20 mouse cellular contexts compared by ENCODE assay signal in genomic region chr8:80551303-80551702, GRCm38 (mm10). TPM values are rescaled to one million over a fixed set of nuclear protein-coding genes. Genes with fewer than 3 reads are reported as not detected.
DNase-seq lines count a peak whose midpoint lies in the region; ATAC-seq and TF ChIP-seq lines count a peak whose summit lies in the region.
"Had no signal": no experiment of that assay in that cellular context is flagged by ENCODE, and none has a peak within 500 bp of the region (broad histone marks: within the 10 kb centered on the region; RNA-seq: fewer than 3 reads in every experiment).

No protein-coding gene starts in this region.

- H3K27me3 ChIP-seq in heart, embryonic 10.5 days (ENCODE audit: insufficient read depth, poor library complexity, severe bottlenecking), result no peaks in the 10 kb centered on the region; the same call in 1 of the 2 replicates
- no peaks in the 10 kb centered on the region for H3K27me3 ChIP-seq in heart, adult 2 months (ENCODE audit: control insufficient read depth, insufficient read depth, low read length)
- H3K27me3 ChIP-seq: hindbrain, embryonic 12.5 days; kidney, embryonic 15.5 days; limb, embryonic 12.5 days; lung, embryonic 15.5 days; megakaryocyte, embryonic 14.5 days had no signal

- intact Hi-C loops in heart, adult 2 months (cut with DNase I), result no loop called here

- H3K9ac ChIP-seq in heart, adult 2 months (ENCODE audit: low read depth, low read length), result no peak overlapping the region
- H3K9ac ChIP-seq: hindbrain, embryonic 12.5 days; kidney, embryonic 15.5 days; limb, embryonic 12.5 days; lung, embryonic 15.5 days had no signal

- no peak for TF ChIP-seq POLR2A in heart, adult 2 months (IDR thresholded peaks at IDR 0.05; ENCODE audit: insufficient read depth, low read depth, low read length)

- no peak overlapping the region for H3K4me3 ChIP-seq in heart, embryonic 10.5 days
- H3K4me3 ChIP-seq in heart, adult 2 months, result no peak overlapping the region
- H3K4me3 ChIP-seq: hindbrain, embryonic 12.5 days; kidney, embryonic 15.5 days; left cerebral cortex, adult 2 months; limb, embryonic 12.5 days; lung, embryonic 15.5 days had no signal

- peak; percentile 88 for DNase-seq in heart, embryonic 10.5 days (ENCODE audit: low spot score)
- no peak for DNase-seq in heart, adult 2 months
- peak; percentile 63 for DNase-seq in c-Kit-negative CD71-positive TER-119-positive erythroid progenitor cells, embryonic 14.5 days (ENCODE audit: low read depth, low spot score)
- DNase-seq in liver, result peak; percentile 81
- no peak for DNase-seq in cerebellum, adult 11 months
- DNase-seq in T-cell, adult 2 months (ENCODE audit: low spot score), result no peak
- DNase-seq in natural killer cell, adult 2 months (ENCODE audit: low spot score in 2 of 2), result no peak
- DNase-seq: adrenal gland, postnatal 25 days; thymus, adult 18-20 months had no signal

- H3K4me1 ChIP-seq in heart, embryonic 10.5 days, result no peaks in the 10 kb centered on the region
- no peaks in the 10 kb centered on the region for H3K4me1 ChIP-seq in heart, adult 2 months (ENCODE audit: control insufficient read depth, insufficient read depth, low read length)
- H3K4me1 ChIP-seq: hindbrain, embryonic 12.5 days; kidney, embryonic 15.5 days; limb, embryonic 12.5 days; lung, embryonic 15.5 days had no signal

- H3K36me3 ChIP-seq in heart, embryonic 10.5 days, result no peaks in the 10 kb centered on the region
- no peaks in the 10 kb centered on the region for H3K36me3 ChIP-seq in heart, adult 2 months (ENCODE audit: control insufficient read depth, insufficient read depth, low read length)
- H3K36me3 ChIP-seq: hindbrain, embryonic 12.5 days; kidney, embryonic 15.5 days; limb, embryonic 12.5 days; lung, embryonic 15.5 days had no signal

- no peaks in the 10 kb centered on the region for H3K9me3 ChIP-seq in heart, embryonic 10.5 days
- H3K9me3 ChIP-seq: hindbrain, embryonic 12.5 days; kidney, embryonic 15.5 days; limb, embryonic 12.5 days; lung, embryonic 15.5 days; megakaryocyte, embryonic 14.5 days had no signal

- 55% methylated on average over 3 of the region's 3 CpGs for WGBS in heart, embryonic 10.5 days
- WGBS in heart, adult 2 months, result 59% methylated on average over 3 of the region's 3 CpGs

- peak; percentile 93 for ATAC-seq in megakaryocyte progenitor cell, adult 5-6 weeks (replicated peaks; ENCODE audit: poor library complexity)
- ATAC-seq: activated CD4-positive, CD25-positive, alpha-beta regulatory T cell, adult 4 months; forebrain, embryonic 16.5 days; midbrain, embryonic 16.5 days had no signal

- 0 out of 2 replicates have a peak overlapping the region, but pooled peaks have one; percentile 3 for H3K27ac ChIP-seq in heart, embryonic 10.5 days
- no peak overlapping the region for H3K27ac ChIP-seq in heart, adult 2 months
- H3K27ac ChIP-seq: hindbrain, embryonic 12.5 days; kidney, embryonic 15.5 days; left cerebral cortex, adult 2 months; limb, embryonic 12.5 days; lung, embryonic 15.5 days had no signal

- no peak for TF ChIP-seq EP300 in heart, adult 2 months (IDR thresholded peaks at IDR 0.05; ENCODE audit: insufficient read depth, low read depth, low read length)

- TF ChIP-seq CTCF in heart, adult 2 months (IDR thresholded peaks at IDR 0.05), result no peak

- no peaks in the 10 kb centered on the region for H3K79me2 ChIP-seq in heart, adult 2 months (replicated peaks; ENCODE audit: control insufficient read depth, insufficient read depth, low read length)

RNA-seq across cellular contexts. Expression of gene Gypa, which starts 57.7 kb away (rescaled TPM):
- polyA plus RNA-seq in heart, embryonic 10.5 days (2016; fragmentation: Nextera tagmentation; extraction: Ambion mirVana), result 34.3 and 45.8 TPM in 2 replicates
- 1 to 10 TPM in 1 of 2 experiments, not detected in 1; 1.8 TPM for total RNA-seq in heart, adult 2 months (2021)
- polyA plus RNA-seq in heart, adult 2 months (2012; rRNA removed), result 0.32 and 2.7 TPM in 2 replicates
- 9.4 and 10.0 TPM in 2 replicates for total RNA-seq in megakaryocyte progenitor cell, adult 5-6 weeks (2015)
- total RNA-seq in megakaryocyte progenitor cell, adult 5-6 weeks (2017), result 8.5 and 9.1 TPM in 2 replicates
- total RNA-seq: granulocyte monocyte progenitor cell, adult 5-6 weeks; left cerebral cortex, adult 2 months had no signal

RNA-seq across cellular contexts. Expression of gene Frem3, which starts 59.6 kb away (rescaled TPM):
- polyA plus RNA-seq in heart, embryonic 10.5 days (2016; fragmentation: Nextera tagmentation; extraction: Ambion mirVana), result 0.05 TPM in 1 of 2 replicates, not detected in the other
- under 1 TPM in 1 of 2 experiments, not detected in 1; 0.07 TPM for total RNA-seq in heart, adult 2 months (2021)
- polyA plus RNA-seq in heart, adult 2 months (2012; rRNA removed), result not detected in 2 replicates
- 0.02 TPM in 1 of 2 replicates, not detected in the other for total RNA-seq in megakaryocyte progenitor cell, adult 5-6 weeks (2015)
- total RNA-seq in megakaryocyte progenitor cell, adult 5-6 weeks (2017), result not detected in 2 replicates
- total RNA-seq: adrenal gland, postnatal 25 days; granulocyte monocyte progenitor cell, adult 5-6 weeks had no signal
- polyA plus RNA-seq: activated CD4-positive, CD25-positive, alpha-beta regulatory T cell, adult 4 months; hindbrain, embryonic 12.5 days; limb, embryonic 12.5 days had no signal

Comparison
In these comparisons a context has a peak if more than half of its experiments do, and no peak if none do; other contexts are left out.
1. DNase-seq: peak in heart, embryonic 10.5 days (single experiment), c-Kit-negative CD71-positive TER-119-positive erythroid progenitor cells, embryonic 14.5 days (single experiment) and liver (single experiment); none in heart, adult 2 months (0 of 2), cerebellum, adult 11 months (single experiment), T-cell, adult 2 months (single experiment) and natural killer cell, adult 2 months (0 of 2).